Mouse (Mus musculus): ENCODE results near the gene Per3. TPM values are rescaled to one million over a fixed set of nuclear protein-coding genes. Genes with fewer than 3 reads are reported as not detected.

Per3 gene
- 2.9 and 3.8 TPM in 2 replicates for polyA plus RNA-seq (2015; fragmentation: Nextera tagmentation; extraction: Ambion mirVana)

DNA sequence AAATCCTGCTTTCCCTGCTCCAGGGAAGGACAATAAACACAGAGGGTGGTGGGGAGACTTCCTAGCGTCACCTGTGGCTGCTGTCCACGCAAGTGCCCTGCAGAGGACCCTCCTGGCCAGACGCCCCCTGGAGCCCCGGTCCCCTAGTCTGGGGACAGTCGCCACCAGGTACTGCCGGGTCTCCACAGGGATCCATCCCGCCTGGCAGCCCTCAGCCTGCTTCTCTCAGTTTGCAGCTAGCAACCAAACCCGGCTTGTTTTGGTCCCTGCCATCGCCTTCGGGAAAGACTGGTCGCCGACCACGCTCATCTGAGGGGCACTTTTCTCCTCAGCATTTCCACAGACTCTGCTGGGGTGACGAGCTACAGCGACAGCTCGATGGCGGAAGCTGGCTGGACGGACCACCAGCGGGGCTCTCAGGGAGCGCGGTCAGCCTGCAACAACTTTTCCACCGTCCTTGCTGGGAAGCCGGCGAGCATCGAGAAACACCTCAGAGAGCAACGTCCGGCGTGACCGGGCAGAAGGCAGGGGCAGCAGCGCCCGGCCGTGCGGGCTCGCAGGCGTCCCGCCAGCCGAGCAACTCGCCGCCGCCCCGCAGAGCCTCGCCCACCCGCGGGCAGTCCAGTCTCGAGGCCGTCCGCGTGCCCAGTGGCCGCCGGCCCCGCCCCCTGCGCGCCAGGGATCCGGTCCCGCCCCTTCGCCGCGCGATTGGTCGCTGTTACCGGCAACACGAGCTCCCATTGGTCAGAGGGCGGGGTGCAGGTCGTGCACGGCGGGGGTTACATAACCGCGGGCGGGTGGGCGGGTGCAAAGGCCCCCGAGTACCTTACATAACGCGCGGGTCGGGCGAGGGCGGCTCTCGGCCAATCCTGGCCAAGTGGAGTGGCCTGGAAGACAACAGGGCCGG, at the start of gene Per3:
Gene Per3 (minus strand): TSS at position 629 of the 907 bp plus-strand sequence.
- peak within 1 kb of the TSS; percentile 73 for H3K9ac ChIP-seq (ENCODE audit: low read depth, low read length)
- peak; percentile 94 for ATAC-seq (ENCODE audit: low read depth)
- peak within 1 kb of the TSS; percentile 99 for H3K4me2 ChIP-seq (ENCODE audit: low read depth, low read length)
- peak within 1 kb of the TSS; percentile 61 for H3K27ac ChIP-seq (ENCODE audit: low read length)
- no peaks in the 10 kb centered on the region for H3K27me3 ChIP-seq (ENCODE audit: control insufficient read depth, insufficient read depth, low read depth, low read length)
- H3K4me3 ChIP-seq (ENCODE audit: low read depth, low read length): peak within 1 kb of the TSS; percentile 70
- H3K4me1 ChIP-seq (ENCODE audit: control insufficient read depth, low read depth, low read length): peaks cover 17% of the 10 kb centered on the region
- H3K9me3 ChIP-seq (replicated peaks; ENCODE audit: control insufficient read depth, low read length): no peaks in the 10 kb centered on the region
- under 1% methylated on average over 74 of the region's 79 CpGs for WGBS (ENCODE audit: insufficient replicate concordance)
- H3K36me3 ChIP-seq (ENCODE audit: control insufficient read depth, insufficient read depth): peaks cover 12% of the 10 kb centered on the region

DNA sequence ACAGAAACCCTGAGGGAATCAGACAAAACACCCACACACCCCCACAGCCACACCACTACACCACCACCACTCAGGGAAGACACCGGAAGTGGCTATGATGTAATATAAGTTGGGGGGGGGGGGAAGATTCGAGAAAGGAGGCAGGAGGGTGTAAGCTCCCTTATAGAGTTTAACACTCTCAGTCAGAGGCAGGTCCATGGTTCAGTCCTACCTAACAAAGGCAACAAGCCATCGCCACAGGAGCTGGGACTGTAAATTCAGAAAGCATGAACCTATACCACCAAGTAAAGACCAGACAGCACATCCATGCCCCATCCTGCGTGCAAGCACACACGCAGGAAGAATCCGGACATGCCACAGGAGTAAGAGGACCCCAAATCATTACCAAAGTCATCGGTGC, 44.8 kb upstream of the Per3 start, which contains the start of gene Gm13090:
Gene Gm13090 (plus strand): TSS at position 301 of the 400 bp plus-strand sequence.
- H3K4me1 ChIP-seq (ENCODE audit: control insufficient read depth, low read depth, low read length): no peaks in the 10 kb centered on the region
- H3K9ac ChIP-seq (ENCODE audit: low read depth, low read length): no peak within 1 kb of the TSS
- no peaks in the 10 kb centered on the region for H3K27me3 ChIP-seq (ENCODE audit: control insufficient read depth, insufficient read depth, low read depth, low read length)
- ATAC-seq (ENCODE audit: low read depth): no peak
- 65% methylated on average over 7 of the region's 7 CpGs for WGBS (ENCODE audit: insufficient replicate concordance)
- no peaks in the 10 kb centered on the region for H3K9me3 ChIP-seq (replicated peaks; ENCODE audit: control insufficient read depth, low read length)
- H3K36me3 ChIP-seq (ENCODE audit: control insufficient read depth, insufficient read depth): no peaks in the 10 kb centered on the region
- no peak within 1 kb of the TSS for H3K4me2 ChIP-seq (ENCODE audit: low read depth, low read length)
- no peak within 1 kb of the TSS for H3K4me3 ChIP-seq (ENCODE audit: low read depth, low read length)
- H3K27ac ChIP-seq (ENCODE audit: low read length): no peak within 1 kb of the TSS

DNA sequence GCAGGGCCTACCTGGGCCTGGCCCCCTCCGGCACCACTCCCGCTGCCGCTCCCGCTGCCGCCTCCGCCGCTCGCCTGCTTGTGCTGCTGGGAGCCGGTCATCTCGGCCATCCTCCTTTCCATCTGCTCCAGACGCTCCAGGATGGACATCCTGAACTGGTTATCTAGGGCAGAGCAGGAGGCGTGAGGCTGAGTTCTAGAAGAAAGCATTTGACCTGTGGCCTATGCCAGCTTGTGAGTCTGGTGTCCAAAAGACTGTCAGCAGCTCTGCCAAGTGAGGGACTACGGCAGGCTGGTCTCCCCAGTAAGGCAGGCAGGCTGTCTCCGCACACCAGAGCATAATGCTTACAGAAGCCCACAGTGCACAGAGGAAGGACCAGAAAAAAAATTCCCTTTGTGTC, 44.4 kb upstream of the Per3 start:
- Histone ChIP-seq H3K27ac (ENCODE audit: low read length) (no peak overlapping the region), H3K4me2 (ENCODE audit: low read depth, low read length) (no peak overlapping the region), H3K9ac (ENCODE audit: low read depth, low read length) (no peak overlapping the region), H3K4me3 (ENCODE audit: low read depth, low read length) (no peak overlapping the region), H3K27me3 (ENCODE audit: control insufficient read depth, insufficient read depth, low read depth, low read length) (no peaks in the 10 kb centered on the region), H3K9me3 (replicated peaks; ENCODE audit: control insufficient read depth, low read length) (no peaks in the 10 kb centered on the region), H3K36me3 (ENCODE audit: control insufficient read depth, insufficient read depth) (no peaks in the 10 kb centered on the region), H3K4me1 (ENCODE audit: control insufficient read depth, low read depth, low read length) (no peaks in the 10 kb centered on the region)
- ATAC-seq (ENCODE audit: low read depth): no peak
- WGBS (ENCODE audit: insufficient replicate concordance): 88% methylated on average over 14 of the region's 14 CpGs

DNA sequence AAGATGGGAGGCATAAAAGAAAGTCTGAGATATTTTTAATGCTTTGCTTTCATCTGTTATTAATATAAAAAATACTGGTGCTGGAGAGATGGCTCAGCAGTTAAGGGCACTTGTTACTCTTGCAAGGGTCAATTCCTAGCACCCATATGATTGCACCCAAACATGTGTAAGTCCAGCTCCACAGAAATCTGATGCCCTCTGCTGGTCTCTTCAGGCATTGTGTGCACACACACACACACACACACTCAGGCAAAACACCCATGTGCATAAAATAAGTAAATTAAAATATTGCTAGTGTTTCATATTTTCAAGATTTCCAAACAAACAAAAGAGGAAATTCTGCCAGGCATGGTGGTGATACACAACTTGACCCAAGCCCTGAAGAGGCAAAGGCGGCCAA, 42.9 kb upstream of the Per3 start:
- 62% methylated on average over 1 of the region's 1 CpGs for WGBS (ENCODE audit: insufficient replicate concordance)

DNA sequence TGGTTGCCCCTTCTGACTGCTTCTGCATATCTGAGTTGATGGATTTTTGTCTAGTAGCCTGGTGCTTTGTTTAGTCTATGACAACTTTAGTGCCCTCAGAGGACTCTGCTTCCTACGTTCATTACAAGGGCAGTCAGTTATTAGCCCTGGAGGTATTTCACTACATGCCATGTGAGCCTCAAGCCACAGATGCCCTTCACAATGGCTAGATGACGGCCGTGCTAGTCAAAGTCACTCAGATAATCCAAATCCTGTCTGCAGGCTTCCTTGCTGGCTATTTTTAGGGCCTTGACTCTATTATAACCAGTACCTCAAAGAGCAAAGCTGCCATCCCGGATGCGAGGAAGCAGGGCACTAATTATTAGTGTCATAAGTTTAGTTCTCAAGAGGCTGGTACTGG, 38.6 kb upstream of the Per3 start:
- no peaks in the 10 kb centered on the region for H3K27me3 ChIP-seq (ENCODE audit: control insufficient read depth, insufficient read depth, low read depth, low read length)
- no peak for ATAC-seq (ENCODE audit: low read depth)
- no peaks in the 10 kb centered on the region for H3K9me3 ChIP-seq (replicated peaks; ENCODE audit: control insufficient read depth, low read length)
- no peaks in the 10 kb centered on the region for H3K36me3 ChIP-seq (ENCODE audit: control insufficient read depth, insufficient read depth)
- H3K4me3 ChIP-seq (ENCODE audit: low read depth, low read length): no peak overlapping the region
- WGBS (ENCODE audit: insufficient replicate concordance): 64% methylated on average over 5 of the region's 5 CpGs
- no peak overlapping the region for H3K4me2 ChIP-seq (ENCODE audit: low read depth, low read length)
- H3K27ac ChIP-seq (ENCODE audit: low read length): no peak overlapping the region
- H3K4me1 ChIP-seq (ENCODE audit: control insufficient read depth, low read depth, low read length): no peaks in the 10 kb centered on the region
- no peak overlapping the region for H3K9ac ChIP-seq (ENCODE audit: low read depth, low read length)

More for the DNA sequence above, 42.9 kb upstream of the Per3 start:
- Histone ChIP-seq H3K9ac (ENCODE audit: low read depth, low read length) (no peak overlapping the region), H3K27me3 (ENCODE audit: control insufficient read depth, insufficient read depth, low read depth, low read length) (no peaks in the 10 kb centered on the region), H3K4me3 (ENCODE audit: low read depth, low read length) (no peak overlapping the region), H3K4me1 (ENCODE audit: control insufficient read depth, low read depth, low read length) (no peaks in the 10 kb centered on the region), H3K36me3 (ENCODE audit: control insufficient read depth, insufficient read depth) (no peaks in the 10 kb centered on the region), H3K4me2 (ENCODE audit: low read depth, low read length) (no peak overlapping the region), H3K27ac (ENCODE audit: low read length) (no peak overlapping the region), H3K9me3 (replicated peaks; ENCODE audit: control insufficient read depth, low read length) (no peaks in the 10 kb centered on the region)
- no peak for ATAC-seq (ENCODE audit: low read depth)

DNA sequence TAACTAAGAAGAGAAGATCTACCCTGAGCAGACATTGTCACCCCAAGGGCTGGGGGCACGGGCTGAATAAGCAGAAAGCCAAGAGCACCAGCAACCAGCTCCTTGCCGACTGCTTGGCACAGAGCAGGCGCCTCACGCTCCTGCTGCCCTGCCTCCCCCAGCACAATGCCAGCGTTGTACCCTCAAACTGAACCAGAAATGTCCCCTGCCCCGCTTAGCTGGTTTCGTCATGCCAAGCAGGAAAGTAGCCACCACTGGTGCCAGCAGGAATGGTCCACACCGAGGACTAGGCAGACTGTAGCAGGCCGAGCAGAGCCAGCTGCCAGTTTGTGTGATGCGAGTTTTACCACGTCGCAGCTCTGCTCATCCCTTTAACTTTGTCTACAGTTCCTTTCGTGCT, 37.5 kb upstream of the Per3 start:
- H3K9ac ChIP-seq (ENCODE audit: low read depth, low read length): no peak overlapping the region
- H3K4me1 ChIP-seq (ENCODE audit: control insufficient read depth, low read depth, low read length): no peaks in the 10 kb centered on the region
- no peaks in the 10 kb centered on the region for H3K36me3 ChIP-seq (ENCODE audit: control insufficient read depth, insufficient read depth)
- no peak overlapping the region for H3K4me2 ChIP-seq (ENCODE audit: low read depth, low read length)
- H3K27ac ChIP-seq (ENCODE audit: low read length): no peak overlapping the region
- WGBS (ENCODE audit: insufficient replicate concordance): 71% methylated on average over 13 of the region's 13 CpGs
- H3K4me3 ChIP-seq (ENCODE audit: low read depth, low read length): no peak overlapping the region
- H3K27me3 ChIP-seq (ENCODE audit: control insufficient read depth, insufficient read depth, low read depth, low read length): no peaks in the 10 kb centered on the region
- ATAC-seq (ENCODE audit: low read depth): no peak
- no peaks in the 10 kb centered on the region for H3K9me3 ChIP-seq (replicated peaks; ENCODE audit: control insufficient read depth, low read length)

DNA sequence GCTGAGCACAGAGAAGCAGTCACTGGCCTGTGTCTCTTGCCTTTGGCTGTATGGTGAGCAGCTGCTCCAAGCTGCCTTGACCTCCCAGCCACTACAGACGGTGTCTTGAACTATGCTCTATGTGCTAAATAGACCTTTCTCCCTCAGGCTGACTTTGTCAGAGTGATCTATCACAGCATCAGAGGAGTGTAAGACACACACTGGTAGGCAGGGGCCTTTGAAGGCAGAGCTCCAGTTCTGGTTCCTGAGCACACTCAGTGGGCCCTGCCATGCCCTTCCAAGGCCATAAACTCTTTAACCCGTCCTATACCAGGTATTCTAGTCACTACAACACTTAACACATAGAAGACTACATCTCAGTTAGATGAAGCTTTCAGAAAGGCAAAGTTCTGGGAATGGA, 36.9 kb upstream of the Per3 start:
- no peaks in the 10 kb centered on the region for H3K36me3 ChIP-seq (ENCODE audit: control insufficient read depth, insufficient read depth)
- 47% methylated on average over 2 of the region's 2 CpGs for WGBS (ENCODE audit: insufficient replicate concordance)
- H3K27me3 ChIP-seq (ENCODE audit: control insufficient read depth, insufficient read depth, low read depth, low read length): no peaks in the 10 kb centered on the region
- no peak for ATAC-seq (ENCODE audit: low read depth)
- H3K4me3 ChIP-seq (ENCODE audit: low read depth, low read length): no peak overlapping the region
- H3K4me1 ChIP-seq (ENCODE audit: control insufficient read depth, low read depth, low read length): no peaks in the 10 kb centered on the region
- H3K27ac ChIP-seq (ENCODE audit: low read length): no peak overlapping the region
- H3K9ac ChIP-seq (ENCODE audit: low read depth, low read length): no peak overlapping the region
- H3K9me3 ChIP-seq (replicated peaks; ENCODE audit: control insufficient read depth, low read length): no peaks in the 10 kb centered on the region
- no peak overlapping the region for H3K4me2 ChIP-seq (ENCODE audit: low read depth, low read length)

DNA sequence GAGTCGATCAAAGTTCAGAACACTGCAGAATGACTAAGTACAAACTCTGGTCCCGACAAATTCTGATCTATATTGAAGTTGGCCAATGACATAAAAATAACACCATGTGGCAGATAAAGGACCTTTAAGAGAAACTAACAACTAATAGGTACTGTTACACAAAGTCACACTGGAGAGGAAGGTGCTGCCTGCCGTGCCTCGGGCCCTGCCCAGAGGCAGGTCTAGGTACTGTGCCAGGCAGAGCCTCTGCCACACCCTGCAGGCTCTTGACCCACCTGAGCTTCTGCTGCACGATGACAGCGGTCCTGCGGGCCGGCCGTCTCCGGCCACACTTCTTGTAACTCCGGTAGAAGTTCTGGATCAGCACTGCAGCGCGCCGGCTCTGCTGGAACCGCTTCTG, 30.4 kb upstream of the Per3 start:
- no peak overlapping the region for H3K4me3 ChIP-seq (ENCODE audit: low read depth, low read length)
- no peaks in the 10 kb centered on the region for H3K36me3 ChIP-seq (ENCODE audit: control insufficient read depth, insufficient read depth)
- no peak overlapping the region for H3K4me2 ChIP-seq (ENCODE audit: low read depth, low read length)
- no peak overlapping the region for H3K27ac ChIP-seq (ENCODE audit: low read length)
- H3K9ac ChIP-seq (ENCODE audit: low read depth, low read length): no peak overlapping the region
- no peaks in the 10 kb centered on the region for H3K4me1 ChIP-seq (ENCODE audit: control insufficient read depth, low read depth, low read length)
- WGBS (ENCODE audit: insufficient replicate concordance): 76% methylated on average over 15 of the region's 15 CpGs
- H3K9me3 ChIP-seq (replicated peaks; ENCODE audit: control insufficient read depth, low read length): no peaks in the 10 kb centered on the region
- H3K27me3 ChIP-seq (ENCODE audit: control insufficient read depth, insufficient read depth, low read depth, low read length): no peaks in the 10 kb centered on the region
- ATAC-seq (ENCODE audit: low read depth): no peak

DNA sequence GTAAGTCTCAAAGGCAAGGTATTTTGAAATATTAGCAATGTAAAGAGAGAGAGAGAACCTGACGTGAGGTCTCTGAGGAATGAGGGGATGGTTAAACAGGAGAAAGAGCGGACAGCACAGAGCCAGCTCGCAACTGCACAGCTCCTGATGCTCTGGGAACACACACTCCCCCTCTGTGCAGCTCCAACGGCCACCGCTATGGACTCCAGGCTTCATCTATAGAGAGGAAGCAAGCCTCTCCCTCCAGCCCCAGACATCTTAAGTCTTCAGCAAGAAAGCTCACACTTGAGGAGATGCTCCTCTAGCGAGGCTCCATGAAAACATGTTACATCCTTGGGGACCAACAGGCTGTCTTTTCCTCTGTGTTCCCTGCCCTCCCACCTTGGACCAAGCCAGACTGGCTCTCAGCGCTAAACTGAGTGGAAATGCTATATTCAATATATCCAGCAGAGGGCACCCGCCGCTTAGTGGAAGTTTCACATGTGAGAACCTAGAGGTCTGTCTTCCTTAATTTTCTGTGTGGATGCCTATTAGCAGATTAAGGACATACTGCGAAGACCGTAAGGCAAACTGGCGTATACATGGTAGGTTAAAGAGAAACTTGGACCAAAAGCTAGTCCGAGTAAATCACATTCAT, 28.8 kb upstream of the Per3 start:
- Histone ChIP-seq H3K36me3 (ENCODE audit: control insufficient read depth, insufficient read depth) (no peaks in the 10 kb centered on the region), H3K4me3 (ENCODE audit: low read depth, low read length) (no peak overlapping the region), H3K9ac (ENCODE audit: low read depth, low read length) (no peak overlapping the region), H3K4me2 (ENCODE audit: low read depth, low read length) (no peak overlapping the region), H3K27me3 (ENCODE audit: control insufficient read depth, insufficient read depth, low read depth, low read length) (no peaks in the 10 kb centered on the region), H3K9me3 (replicated peaks; ENCODE audit: control insufficient read depth, low read length) (no peaks in the 10 kb centered on the region), H3K4me1 (ENCODE audit: control insufficient read depth, low read depth, low read length) (no peaks in the 10 kb centered on the region), H3K27ac (ENCODE audit: low read length) (no peak overlapping the region)
- 0 out of 2 replicates have a peak, but pooled peaks have one; percentile 21 for ATAC-seq (ENCODE audit: low read depth)
- WGBS (ENCODE audit: insufficient replicate concordance): 36% methylated on average over 13 of the region's 13 CpGs
